Mouse (Mus musculus) cerebellum, adult (tissue): ENCODE data around the gene Ip6k3.

ENCODE experiments used
- ATAC-seq: cut with Nextera tagmentation; 2 replicates; pipeline ENCODE4 v1.9.2; 2017; ENCODE audit warnings: mild to moderate bottlenecking, moderate library complexity, mixed read lengths; ENCODE audit not compliant: insufficient number of reproducible peaks, low FRiP score, low TSS enrichment

Gene Ip6k3

DNA sequence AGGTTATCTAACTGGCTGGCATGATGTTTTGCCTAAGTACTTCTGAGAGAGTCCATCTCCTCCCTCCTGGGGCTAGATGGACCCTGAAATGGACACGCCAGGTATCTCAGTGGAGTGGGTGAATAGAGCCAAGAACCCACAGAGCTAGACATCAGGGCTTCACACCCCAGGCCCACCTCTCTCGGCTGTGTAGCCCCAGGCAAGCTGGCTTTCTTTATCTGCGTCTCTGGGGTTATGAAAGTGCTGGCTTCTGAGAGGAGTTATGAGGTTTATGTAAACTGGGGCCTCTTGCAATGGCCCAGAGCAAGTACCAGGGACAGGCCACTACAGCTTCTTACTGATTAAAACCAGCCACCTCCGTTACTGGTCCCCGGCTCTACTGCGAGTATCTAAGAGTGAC is 12.7 kb downstream of the Ip6k3 start:
- ATAC-seq, result no peak

- ATAC-seq, result peak; percentile 58; the same call in 1 of the 2 replicates
Observed at GRCm38 (mm10) chr17:27154256-27154655, 13.3 kb downstream of the Ip6k3 start.

DNA sequence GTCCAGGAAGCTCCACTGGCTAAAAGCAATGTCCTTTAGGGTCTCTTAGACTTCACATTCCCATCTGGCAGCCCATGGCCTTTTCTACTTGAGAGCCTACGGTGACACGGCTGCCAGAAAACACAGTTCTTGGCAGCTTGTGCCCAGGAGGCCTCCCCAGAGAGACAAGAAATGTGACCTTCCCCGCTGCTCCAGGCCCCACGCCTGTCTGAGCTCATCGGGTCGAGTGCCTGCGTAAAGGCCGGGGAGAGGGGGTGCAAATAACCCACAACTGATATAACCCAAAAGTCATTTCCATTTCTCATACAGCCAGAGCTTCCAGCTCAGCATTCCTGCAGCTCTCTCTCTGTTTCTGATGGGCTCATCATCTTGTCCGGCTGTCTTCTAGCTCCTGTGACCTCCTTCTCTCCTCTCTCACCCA is 13.8 kb downstream of the Ip6k3 start:
- ATAC-seq, result no peak

GRCm38 (mm10) chr17:27152976-27153723 is 14.4 kb downstream of the Ip6k3 start:
- ATAC-seq, result no peak

GRCm38 (mm10) chr17:27151411-27151810 is 16.2 kb downstream of the Ip6k3 start:
- ATAC-seq, result no peak

- ATAC-seq, result no peak
Observed at GRCm38 (mm10) chr17:27150871-27151270, 16.7 kb downstream of the Ip6k3 start.

DNA sequence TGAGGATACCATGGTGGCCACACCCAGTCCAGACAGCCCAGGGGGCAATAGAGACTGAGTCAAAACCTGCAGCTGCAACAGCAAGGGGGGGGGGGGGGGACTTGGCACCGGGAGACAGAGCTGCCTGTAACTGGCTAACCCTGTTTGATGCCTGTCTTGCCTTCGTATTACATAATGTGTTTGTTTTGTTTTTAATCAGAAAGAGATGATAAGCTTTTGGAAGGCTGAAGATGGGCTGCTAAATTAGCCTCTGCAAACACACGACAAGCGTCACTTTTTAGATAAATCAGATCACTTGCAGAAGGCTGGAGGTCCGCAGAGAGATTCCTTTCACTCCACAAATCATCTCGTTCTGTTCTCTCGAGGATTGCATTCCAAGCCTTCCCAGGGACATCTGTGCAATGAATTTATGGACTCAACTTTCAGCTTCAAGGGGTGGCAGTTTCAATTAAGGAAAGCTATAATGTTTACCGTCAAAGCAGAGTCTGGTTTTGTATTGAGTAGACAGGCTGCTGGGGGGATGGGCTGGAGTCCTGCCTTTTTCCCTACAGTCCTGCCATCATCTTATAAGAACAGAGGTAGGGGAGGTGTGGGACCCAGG is 21.2 kb downstream of the Ip6k3 start:
- no peak for ATAC-seq

GRCm38 (mm10) chr17:27144152-27144551 is 23.4 kb downstream of the Ip6k3 start:
- ATAC-seq, result no peak

GRCm38 (mm10) chr17:27141971-27142450 is 25.6 kb downstream of the Ip6k3 start:
- ATAC-seq, result no peak

- no peak for ATAC-seq
Observed at GRCm38 (mm10) chr17:27140262-27140661, 27.3 kb downstream of the Ip6k3 start.

DNA sequence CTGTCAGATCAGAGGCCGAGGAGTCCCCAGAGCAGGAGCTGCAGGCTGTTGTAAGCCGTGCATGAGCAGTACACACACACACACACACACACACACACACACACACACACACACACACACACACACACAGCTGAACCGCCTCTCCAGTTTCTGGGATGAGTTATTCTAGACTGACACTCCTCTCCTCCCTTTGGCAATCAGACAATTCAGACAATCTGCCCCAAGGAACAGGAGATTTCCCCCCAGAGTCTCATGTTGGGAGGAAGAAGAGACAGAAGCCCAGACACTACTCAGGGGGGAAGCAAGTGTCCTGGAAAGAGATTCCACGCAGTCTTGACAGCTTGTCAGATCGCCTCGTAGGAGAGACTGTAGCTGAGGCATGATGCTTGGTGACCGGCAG is 28.3 kb downstream of the Ip6k3 start:
- no peak for ATAC-seq

DNA sequence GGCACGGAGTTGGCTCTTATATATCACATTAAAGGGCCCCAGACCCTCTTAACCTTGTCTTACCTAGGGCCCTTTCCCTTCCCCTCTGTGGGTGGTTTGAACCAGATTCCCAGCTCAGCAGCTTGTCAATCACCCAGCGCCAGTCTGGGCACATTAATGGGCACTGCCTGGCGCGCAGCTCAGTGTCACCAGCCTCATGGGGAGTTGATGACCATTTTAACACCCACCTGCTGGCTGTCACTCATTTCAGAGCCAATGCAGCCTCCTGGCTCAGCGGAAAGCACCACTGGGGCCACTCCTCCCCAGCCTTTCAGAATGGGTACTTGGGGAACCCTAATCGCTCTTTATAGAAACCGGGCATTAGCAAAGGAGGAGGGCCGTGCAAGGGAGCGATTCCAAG is 29.2 kb downstream of the Ip6k3 start:
- no peak for ATAC-seq

DNA sequence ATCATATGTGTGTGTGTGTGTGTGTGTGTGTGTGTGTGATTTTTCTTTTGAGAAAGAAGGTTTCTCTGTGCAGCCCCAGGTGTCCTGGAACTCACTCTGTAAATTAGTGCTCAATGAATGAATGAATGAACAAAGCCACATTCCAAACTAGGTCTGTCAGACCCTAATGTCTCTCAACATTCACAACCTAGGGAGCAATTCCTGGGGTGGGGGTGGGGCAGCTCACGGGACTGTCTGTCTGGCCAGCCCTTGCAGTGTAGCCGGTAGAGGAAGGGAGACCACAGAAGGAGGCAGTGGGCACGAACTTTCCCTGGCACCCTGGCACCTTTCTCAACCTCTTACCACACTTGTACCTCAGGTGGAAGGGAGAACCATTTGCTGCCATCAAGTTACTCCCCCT is 32.9 kb downstream of the Ip6k3 start:
- ATAC-seq, result no peak

- no peak for ATAC-seq
Observed at GRCm38 (mm10) chr17:27134187-27134586, 33.4 kb downstream of the Ip6k3 start.

DNA sequence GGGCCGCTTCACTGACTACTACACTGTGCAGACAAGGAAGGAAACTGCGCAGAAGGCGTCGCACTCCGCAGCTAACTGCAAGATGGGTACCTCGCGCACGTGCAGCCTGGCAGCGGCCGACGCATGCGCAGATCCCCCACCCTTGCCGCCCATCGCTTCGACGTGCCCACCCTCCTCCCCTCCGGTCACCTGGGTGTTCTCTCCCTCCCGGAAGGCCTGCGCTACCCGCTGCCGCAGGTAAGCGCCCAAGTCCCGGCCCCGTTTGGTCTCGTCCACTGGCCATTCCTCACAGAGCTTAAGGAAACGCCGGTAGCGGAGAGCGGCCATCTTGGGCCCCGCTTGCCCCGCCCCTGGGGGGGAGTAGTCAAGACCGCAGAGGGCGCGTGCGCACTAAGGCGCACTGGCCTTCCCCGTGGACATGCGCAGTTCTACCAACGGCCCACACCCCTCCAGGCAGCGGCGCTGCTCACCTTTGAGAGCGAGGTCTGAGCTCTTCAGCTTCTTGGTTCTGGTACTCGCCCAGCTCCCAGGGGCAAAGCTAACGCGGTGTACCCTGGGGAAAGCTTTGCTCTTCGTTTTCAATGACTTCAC is 33.9 kb downstream of the Ip6k3 start, which contains the start of gene Uqcc2:
Gene Uqcc2, minus strand, starts transcription at position 366 of the 591 bp plus-strand sequence.
- ATAC-seq, result peak; percentile 86

- ATAC-seq, result no peak
Observed at GRCm38 (mm10) chr17:27132238-27132637, 35.4 kb downstream of the Ip6k3 start.

- ATAC-seq, result no peak
Observed at GRCm38 (mm10) chr17:27131240-27131665, 36.3 kb downstream of the Ip6k3 start.

DNA sequence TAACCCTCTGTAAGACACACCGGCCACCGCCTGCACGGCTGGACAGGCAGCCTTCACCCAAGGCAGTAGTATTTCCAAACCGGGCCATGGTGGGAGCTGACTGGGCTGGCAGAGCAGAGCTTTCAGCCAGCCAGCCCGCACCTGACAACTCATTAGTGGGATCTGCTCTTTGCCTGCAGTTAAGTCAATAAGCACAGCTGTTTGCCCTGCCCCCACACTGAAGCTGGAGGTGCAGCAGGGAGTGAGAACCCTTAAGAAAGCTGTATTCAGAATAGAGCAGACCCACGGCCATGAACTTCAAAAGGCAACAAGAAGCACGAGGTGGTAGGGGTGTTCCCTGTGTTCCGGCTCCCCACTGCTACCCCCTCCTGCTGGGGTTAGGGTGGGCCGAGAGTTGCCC is 37.3 kb downstream of the Ip6k3 start:
- ATAC-seq, result no peak

GRCm38 (mm10) chr17:27129819-27130218 is 37.8 kb downstream of the Ip6k3 start:
- no peak for ATAC-seq

GRCm38 (mm10) chr17:27129291-27129690 is 38.3 kb downstream of the Ip6k3 start:
- ATAC-seq, result no peak

DNA sequence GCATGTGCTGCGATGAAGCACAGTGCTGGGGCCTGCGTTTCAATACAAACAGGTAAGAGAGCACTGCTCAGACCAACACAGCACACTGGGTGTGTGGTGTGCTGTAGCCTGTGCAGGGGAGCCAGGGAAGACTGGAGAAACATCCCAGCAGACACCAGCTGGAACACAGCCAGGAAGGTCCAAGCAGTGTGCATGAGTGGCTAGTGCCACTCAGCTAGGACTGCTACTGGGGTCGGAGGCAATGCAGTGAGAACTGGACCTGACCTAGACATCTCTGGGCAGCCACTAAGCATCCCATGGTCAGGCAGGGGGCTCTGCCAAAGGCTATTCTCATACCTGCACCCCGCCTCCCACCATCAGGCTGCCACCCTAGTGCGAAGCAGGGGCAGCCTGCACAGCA is 39.4 kb downstream of the Ip6k3 start:
- ATAC-seq, result no peak
